28 mouse cellular contexts compared by ENCODE assay signal in the genomic region with DNA sequence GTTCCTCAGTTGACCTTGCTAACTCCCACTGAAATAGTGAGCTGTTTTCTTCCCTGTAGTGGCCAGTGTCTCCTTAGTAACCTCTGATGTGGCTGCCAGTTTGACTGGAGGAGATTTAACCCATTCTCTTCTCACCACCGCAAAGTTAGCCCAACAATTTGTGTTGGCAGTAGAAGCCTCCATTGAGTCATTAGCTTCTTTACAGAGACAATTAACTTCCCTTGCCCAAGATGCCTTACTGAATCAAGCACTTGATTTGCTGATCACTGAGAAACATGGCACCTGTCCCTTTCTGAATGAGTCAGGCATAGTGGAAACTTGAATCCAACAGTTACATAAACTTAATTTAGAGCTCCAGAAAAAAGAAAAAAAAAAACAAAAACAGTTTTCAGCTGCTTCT. TPM values are rescaled to one million over a fixed set of nuclear protein-coding genes. Genes with fewer than 3 reads are reported as not detected.
DNase-seq lines count a peak whose midpoint lies in the region; ATAC-seq lines count a peak whose summit lies in the region.
"Had no signal": no experiment of that assay in that cellular context is flagged by ENCODE, and none has a peak within 500 bp of the region (broad histone marks: within the 10 kb centered on the region; RNA-seq: fewer than 3 reads in every experiment).

No protein-coding gene starts in this region.

- WGBS in heart, embryonic 11.5 days (ENCODE audit: insufficient replicate concordance): 84% methylated on average over 1 of the region's 1 CpGs

- H3K4me1 ChIP-seq in heart, embryonic 11.5 days (ENCODE audit: control insufficient read depth, insufficient read depth, low read length): no peaks in the 10 kb centered on the region
- H3K4me1 ChIP-seq: embryonic facial prominence, embryonic 12.5 days; heart, embryonic 12.5 days; limb, embryonic 12.5 days; liver, embryonic 15.5 days; midbrain, embryonic 12.5 days; neural tube, embryonic 12.5 days had no signal

- no peak overlapping the region for H3K4me3 ChIP-seq in heart, embryonic 11.5 days (ENCODE audit: low read depth, low read length)
- H3K4me3 ChIP-seq: embryonic facial prominence, embryonic 12.5 days; heart, embryonic 12.5 days; left cerebral cortex, adult 2 months; limb, embryonic 12.5 days; liver, embryonic 15.5 days; midbrain, embryonic 12.5 days; myocyte; neural tube, embryonic 12.5 days had no signal

- H3K9me3 ChIP-seq in heart, embryonic 11.5 days (replicated peaks; ENCODE audit: control insufficient read depth, low read length): no peaks in the 10 kb centered on the region
- H3K9me3 ChIP-seq: embryonic facial prominence, embryonic 12.5 days; heart, embryonic 12.5 days; limb, embryonic 12.5 days; liver, embryonic 15.5 days; midbrain, embryonic 12.5 days; neural tube, embryonic 12.5 days had no signal

- no peak overlapping the region for H3K9ac ChIP-seq in heart, embryonic 11.5 days (ENCODE audit: low read depth, low read length)
- H3K9ac ChIP-seq: embryonic facial prominence, embryonic 12.5 days; heart, embryonic 12.5 days; hindbrain, embryonic 14.5 days; limb, embryonic 12.5 days; liver, embryonic 15.5 days; lung, embryonic 14.5 days; midbrain, embryonic 12.5 days; neural tube, embryonic 12.5 days had no signal

- no peak overlapping the region for H3K4me2 ChIP-seq in heart, embryonic 11.5 days
- H3K4me2 ChIP-seq: embryonic facial prominence, embryonic 12.5 days; heart, embryonic 12.5 days; hindbrain, embryonic 14.5 days; limb, embryonic 12.5 days; liver, embryonic 15.5 days; lung, embryonic 14.5 days; midbrain, embryonic 12.5 days; neural tube, embryonic 12.5 days had no signal

- H3K27me3 ChIP-seq in heart, embryonic 11.5 days (ENCODE audit: control insufficient read depth, insufficient read depth, low read length): no peaks in the 10 kb centered on the region
- H3K27me3 ChIP-seq: embryonic facial prominence, embryonic 12.5 days; heart, embryonic 12.5 days; limb, embryonic 12.5 days; liver, embryonic 15.5 days; midbrain, embryonic 12.5 days; neural tube, embryonic 12.5 days had no signal

- H3K36me3 ChIP-seq in heart, embryonic 11.5 days (ENCODE audit: control insufficient read depth, insufficient read depth, low read length): no peaks in the 10 kb centered on the region
- H3K36me3 ChIP-seq: embryonic facial prominence, embryonic 12.5 days; heart, embryonic 12.5 days; limb, embryonic 12.5 days; liver, embryonic 15.5 days; midbrain, embryonic 12.5 days; neural tube, embryonic 12.5 days had no signal

- no peak for ATAC-seq in heart, embryonic 11.5 days (replicated peaks; ENCODE audit: insufficient number of reproducible peaks, low FRiP score, low TSS enrichment)
- ATAC-seq: forebrain, embryonic 16.5 days had no signal

- DNase-seq in gastrocnemius, adult 18-20 months (ENCODE audit: low spot score): peak; percentile 16
- no peak for DNase-seq in gastrocnemius, postnatal 10 days
- DNase-seq in layer of hippocampus, postnatal 10 days (ENCODE audit: low spot score in 2 of 2): peak; percentile 5 to 13
- DNase-seq in layer of hippocampus, adult 9-11 months: no peak
- DNase-seq in MN1 (ENCODE audit: low spot score): peak; percentile 5
- DNase-seq in fat pad, adult 2 months (ENCODE audit: extremely low read depth, low read depth, low spot score): peak; percentile 18
- no peak for DNase-seq in urinary bladder, postnatal 4 days (ENCODE audit: low spot score in 2 of 2)
- DNase-seq: cerebellum, adult 9-10 months; cerebellum, postnatal 36 days; kidney, adult 2 months; kidney, postnatal 4 days; lung, embryonic 14.5 days; right cerebral cortex, adult 18-20 months; right cerebral cortex, postnatal 4 days; thymus, adult 18-20 months; thymus, postnatal 25 days had no signal

- H3K27ac ChIP-seq in heart, embryonic 11.5 days (ENCODE audit: low read depth, low read length): no peak overlapping the region
- H3K27ac ChIP-seq: embryonic facial prominence, embryonic 12.5 days; hindbrain, embryonic 14.5 days; left cerebral cortex, adult 2 months; limb, embryonic 12.5 days; liver, embryonic 15.5 days; midbrain, embryonic 12.5 days; neural tube, embryonic 12.5 days; stomach, postnatal 0 days had no signal

RNA-seq across cellular contexts. Expression of a gene that starts 40.0 kb away (rescaled TPM):
- 100 to 1,000 TPM; 139 to 144 TPM for total RNA-seq in gastrocnemius, adult 18-20 months (2021)
- total RNA-seq in gastrocnemius, postnatal 10 days (2021): 10 to 100 TPM; 39.4 to 49.2 TPM
- 10 to 100 TPM; 26.3 to 26.8 TPM for total RNA-seq in layer of hippocampus, postnatal 10 days (2021)
- polyA plus RNA-seq in heart, embryonic 11.5 days (2014; fragmentation: Nextera tagmentation; extraction: Ambion mirVana): 25.0 and 26.2 TPM in 2 replicates

Comparison
In these comparisons a context has a peak if more than half of its experiments do, and no peak if none do; other contexts are left out.
1. DNase-seq: peak in gastrocnemius, adult 18-20 months (single experiment), layer of hippocampus, postnatal 10 days (2 of 2), MN1 (single experiment) and fat pad, adult 2 months (single experiment); none in gastrocnemius, postnatal 10 days (single experiment), layer of hippocampus, adult 9-11 months (single experiment) and urinary bladder, postnatal 4 days (0 of 2).